Mouse (Mus musculus): ENCODE measurements at regions not wholly inside any gene's neighbourhood (a gene's known extent, or its start where the extent isn't known, plus 50 kb on each side); places are given as distances from the start of the nearest gene placed in this dataset.

DNA sequence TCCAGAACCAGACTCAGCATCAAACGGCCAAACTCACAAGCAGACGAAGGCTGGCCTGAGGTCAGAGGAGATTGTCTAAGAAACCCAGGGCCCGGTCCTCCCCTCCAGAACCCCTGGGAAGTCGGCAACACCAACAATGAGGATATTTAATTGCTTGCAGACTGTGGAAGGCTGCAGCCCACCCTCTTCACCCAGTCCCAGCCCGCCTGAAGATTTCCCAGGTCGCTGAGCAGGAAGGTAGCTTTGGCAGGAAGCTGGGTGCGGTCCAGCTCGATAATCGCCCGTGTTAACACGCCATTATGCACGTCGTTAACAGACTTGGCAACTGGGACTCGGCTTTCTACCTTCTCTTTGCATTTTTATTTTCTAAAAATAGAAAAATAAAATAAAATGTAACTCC, 165.2 kb upstream of the Usp24 start:
- TF ChIP-seq EP300 (IDR thresholded peaks at IDR 0.05) (no peak), CTCF (IDR thresholded peaks at IDR 0.05) (no peak)
